Mouse (Mus musculus): ENCODE measurements around the gene Zfp61.

- TF ChIP-seq MAFK (IDR thresholded peaks at IDR 0.05; ENCODE audit: borderline replicate concordance, low read depth, low read length) (no peak), NRF1 (IDR thresholded peaks at IDR 0.05; ENCODE audit: insufficient read depth, low read depth, low read length, poor library complexity, severe bottlenecking) (no peak), CTCF (IDR thresholded peaks at IDR 0.05 in 2 of 3, conservative IDR thresholded peaks at IDR 0.05 in 1 of 3; ENCODE audit: control insufficient read depth in 1 of 3, insufficient read depth in 1 of 3, low read depth in 2 of 3, low read length in 3 of 3, poor library complexity in 1 of 3, severe bottlenecking in 1 of 3) (no peak), POLR2A (IDR thresholded peaks at IDR 0.05; ENCODE audit: control insufficient read depth in 1 of 2, insufficient read depth in 1 of 2, low read depth in 1 of 2, low read length in 2 of 2, poor library complexity in 1 of 2) (no peak), MYC (IDR thresholded peaks at IDR 0.05; ENCODE audit: low read depth, low read length) (no peak), GABPA (IDR thresholded peaks at IDR 0.05; ENCODE audit: low read depth, low read length) (no peak), EP300 (IDR thresholded peaks at IDR 0.05; ENCODE audit: low read depth in 1 of 2, low read length in 2 of 2) (no peak), TAL1 (IDR thresholded peaks at IDR 0.05; ENCODE audit: low read length) (no peak), BHLHE40 (IDR thresholded peaks at IDR 0.05; ENCODE audit: borderline replicate concordance, low read depth, low read length) (no peak)
Observed at GRCm38 (mm10) chr7:24290106-24290693, 10.8 kb downstream of the Zfp61 start.
